Mouse (Mus musculus): Measurements from ENCODE around the gene Zfp467. TPM values are rescaled to one million over a fixed set of nuclear protein-coding genes. Genes with fewer than 3 reads are reported as not detected.

The Zfp467 gene
- 15.8 TPM for polyA plus RNA-seq (2014; fragmentation: Illumina TruSeq; extraction: RNeasy Lipid Tissue Mini Kit (QIAGEN cat#74804); ENCODE audit: low read depth, low replicate concordance)

GRCm38 (mm10) chr6:48445181-48446101, at the start of gene Zfp467:
Gene Zfp467 (minus strand): TSS chr6:48445825.

DNA sequence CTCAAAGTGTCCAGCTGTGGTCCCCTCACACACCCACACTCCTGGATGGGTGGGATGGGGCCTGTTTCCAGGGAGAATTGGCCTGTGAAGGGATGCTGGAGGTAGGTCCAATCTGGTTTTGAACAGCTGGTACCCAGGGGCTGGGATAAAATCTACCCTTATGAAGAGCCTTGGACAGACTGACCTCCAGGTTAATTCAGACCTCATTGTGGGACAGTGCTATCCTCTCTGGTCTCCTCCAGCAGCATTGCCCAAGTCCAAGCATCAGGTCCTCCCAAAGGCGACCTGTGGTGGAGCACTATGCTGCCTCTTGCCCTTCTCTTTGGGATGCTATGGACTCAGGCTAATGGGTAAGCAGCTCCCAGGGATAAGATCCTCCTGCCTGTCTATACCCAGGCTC, 2.3 kb upstream of the Zfp467 start, which contains the start of gene Sspo:
Gene Sspo, plus strand, starts transcription at position 301 of the 400 bp plus-strand sequence.

GRCm38 (mm10) chr6:48395105-48396007, 50.3 kb downstream of the Zfp467 start, which contains the start of gene Krba1:
Gene Krba1 (plus strand): TSS chr6:48395586.

Other genes starting within 250 kb of the Zfp467 start
- 3.2 TPM for gene Krba1, start 50.2 kb downstream of the Zfp467 start, polyA plus RNA-seq (2014; fragmentation: Illumina TruSeq; extraction: RNeasy Lipid Tissue Mini Kit (QIAGEN cat#74804); ENCODE audit: low read depth, low replicate concordance)
- gene Sspo, start 2.4 kb upstream of the Zfp467 start, polyA plus RNA-seq (2014; fragmentation: Illumina TruSeq; extraction: RNeasy Lipid Tissue Mini Kit (QIAGEN cat#74804); ENCODE audit: low read depth, low replicate concordance): not detected
- gene Atp6v0e2, start 91.8 kb upstream of the Zfp467 start, polyA plus RNA-seq (2014; fragmentation: Illumina TruSeq; extraction: RNeasy Lipid Tissue Mini Kit (QIAGEN cat#74804); ENCODE audit: low read depth, low replicate concordance): 31.2 TPM
- 6.0 TPM for gene Lrrc61, start 109.0 kb upstream of the Zfp467 start, polyA plus RNA-seq (2014; fragmentation: Illumina TruSeq; extraction: RNeasy Lipid Tissue Mini Kit (QIAGEN cat#74804); ENCODE audit: low read depth, low replicate concordance)
- gene Rarres2, start 127.0 kb upstream of the Zfp467 start, polyA plus RNA-seq (2014; fragmentation: Illumina TruSeq; extraction: RNeasy Lipid Tissue Mini Kit (QIAGEN cat#74804); ENCODE audit: low read depth, low replicate concordance): 4.4 TPM
- gene Gm45021, start 143.8 kb upstream of the Zfp467 start, polyA plus RNA-seq (2014; fragmentation: Illumina TruSeq; extraction: RNeasy Lipid Tissue Mini Kit (QIAGEN cat#74804); ENCODE audit: low read depth, low replicate concordance): not detected
- 8.8 TPM for gene Repin1, start 148.1 kb upstream of the Zfp467 start, polyA plus RNA-seq (2014; fragmentation: Illumina TruSeq; extraction: RNeasy Lipid Tissue Mini Kit (QIAGEN cat#74804); ENCODE audit: low read depth, low replicate concordance)
- not detected for gene Gm44965, start 148.1 kb upstream of the Zfp467 start, polyA plus RNA-seq (2014; fragmentation: Illumina TruSeq; extraction: RNeasy Lipid Tissue Mini Kit (QIAGEN cat#74804); ENCODE audit: low read depth, low replicate concordance)
- gene Zfp775, start 156.2 kb upstream of the Zfp467 start, polyA plus RNA-seq (2014; fragmentation: Illumina TruSeq; extraction: RNeasy Lipid Tissue Mini Kit (QIAGEN cat#74804); ENCODE audit: low read depth, low replicate concordance): 0.32 TPM
- 3.0 TPM for gene AI854703, start 180.9 kb upstream of the Zfp467 start, polyA plus RNA-seq (2014; fragmentation: Illumina TruSeq; extraction: RNeasy Lipid Tissue Mini Kit (QIAGEN cat#74804); ENCODE audit: low read depth, low replicate concordance)
- gene Gimap8, start 201.4 kb upstream of the Zfp467 start, polyA plus RNA-seq (2014; fragmentation: Illumina TruSeq; extraction: RNeasy Lipid Tissue Mini Kit (QIAGEN cat#74804); ENCODE audit: low read depth, low replicate concordance): 46.0 TPM
- 44.6 TPM for gene Gimap9, start 230.3 kb upstream of the Zfp467 start, polyA plus RNA-seq (2014; fragmentation: Illumina TruSeq; extraction: RNeasy Lipid Tissue Mini Kit (QIAGEN cat#74804); ENCODE audit: low read depth, low replicate concordance)
- gene Gimap4, start 238.7 kb upstream of the Zfp467 start, polyA plus RNA-seq (2014; fragmentation: Illumina TruSeq; extraction: RNeasy Lipid Tissue Mini Kit (QIAGEN cat#74804); ENCODE audit: low read depth, low replicate concordance): 123 TPM

All from kidney, adult 10 weeks (tissue).